Comparison of ENCODE assay signal across 17 mouse cellular contexts in the genomic region with DNA sequence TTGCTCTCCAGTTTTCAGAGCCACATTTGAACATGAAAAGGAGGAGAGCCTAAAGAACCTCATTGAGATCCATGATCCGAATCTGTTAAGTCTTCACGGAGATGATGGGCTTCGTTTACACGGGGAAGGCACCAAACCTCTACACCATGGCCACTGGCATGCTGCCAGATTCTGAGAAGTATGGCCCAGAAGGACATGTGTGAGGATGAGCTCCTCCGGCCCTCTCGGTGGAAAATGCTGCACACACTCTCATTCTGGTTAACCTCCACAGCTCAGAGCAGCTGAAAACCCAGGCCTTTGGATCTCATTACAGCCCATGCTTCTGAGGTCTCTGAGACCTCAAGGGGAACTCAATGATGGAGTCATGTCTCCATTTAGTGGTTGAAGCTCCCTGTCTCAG.
"Had no signal": no experiment of that assay in that cellular context is flagged by ENCODE, and none has a peak within 500 bp of the region (broad histone marks: within the 10 kb centered on the region; RNA-seq: fewer than 3 reads in every experiment).

No protein-coding gene starts in this region.

- H3K4me3 ChIP-seq: midbrain, embryonic 10.5 days; midbrain, embryonic 12.5 days; myocyte; neural tube, embryonic 13.5 days; neural tube, embryonic 15.5 days had no signal

- ATAC-seq: midbrain, embryonic 16.5 days had no signal

- H3K4me1 ChIP-seq: midbrain, embryonic 10.5 days; midbrain, embryonic 12.5 days; neural tube, embryonic 13.5 days; neural tube, embryonic 15.5 days had no signal

- H3K27me3 ChIP-seq: midbrain, embryonic 12.5 days; neural tube, embryonic 13.5 days; neural tube, embryonic 15.5 days had no signal

- H3K9ac ChIP-seq: lung, embryonic 14.5 days; midbrain, embryonic 12.5 days; neural tube, embryonic 13.5 days; neural tube, embryonic 15.5 days had no signal

- DNase-seq: lung, adult 18-20 months; lung, embryonic 14.5 days; lung, postnatal 10 days; lung, postnatal 4 days; midbrain, embryonic 14.5 days; retina, postnatal 1 day; right cerebral cortex, postnatal 14 days; spleen, adult 18-20 months; thymus, adult 18-20 months; thymus, postnatal 25 days; thymus, postnatal 4 days had no signal

- H3K36me3 ChIP-seq: midbrain, embryonic 10.5 days; midbrain, embryonic 12.5 days; neural tube, embryonic 13.5 days; neural tube, embryonic 15.5 days had no signal

- H3K9me3 ChIP-seq: midbrain, embryonic 10.5 days; midbrain, embryonic 12.5 days; neural tube, embryonic 13.5 days; neural tube, embryonic 15.5 days had no signal

- H3K4me2 ChIP-seq: lung, embryonic 14.5 days; midbrain, embryonic 12.5 days; neural tube, embryonic 13.5 days; neural tube, embryonic 15.5 days had no signal

- H3K27ac ChIP-seq: midbrain, embryonic 10.5 days; midbrain, embryonic 12.5 days; neural tube, embryonic 13.5 days; neural tube, embryonic 15.5 days had no signal
